Mouse (Mus musculus) B cell, adult 2 months (primary cell): ENCODE results near the gene Cap2.

Experiments used
- DNase-seq, 2 experiments: peaks; one replicate each; pipeline ENCODE4 v3.0.0; 2022

Gene Cap2

DNA sequence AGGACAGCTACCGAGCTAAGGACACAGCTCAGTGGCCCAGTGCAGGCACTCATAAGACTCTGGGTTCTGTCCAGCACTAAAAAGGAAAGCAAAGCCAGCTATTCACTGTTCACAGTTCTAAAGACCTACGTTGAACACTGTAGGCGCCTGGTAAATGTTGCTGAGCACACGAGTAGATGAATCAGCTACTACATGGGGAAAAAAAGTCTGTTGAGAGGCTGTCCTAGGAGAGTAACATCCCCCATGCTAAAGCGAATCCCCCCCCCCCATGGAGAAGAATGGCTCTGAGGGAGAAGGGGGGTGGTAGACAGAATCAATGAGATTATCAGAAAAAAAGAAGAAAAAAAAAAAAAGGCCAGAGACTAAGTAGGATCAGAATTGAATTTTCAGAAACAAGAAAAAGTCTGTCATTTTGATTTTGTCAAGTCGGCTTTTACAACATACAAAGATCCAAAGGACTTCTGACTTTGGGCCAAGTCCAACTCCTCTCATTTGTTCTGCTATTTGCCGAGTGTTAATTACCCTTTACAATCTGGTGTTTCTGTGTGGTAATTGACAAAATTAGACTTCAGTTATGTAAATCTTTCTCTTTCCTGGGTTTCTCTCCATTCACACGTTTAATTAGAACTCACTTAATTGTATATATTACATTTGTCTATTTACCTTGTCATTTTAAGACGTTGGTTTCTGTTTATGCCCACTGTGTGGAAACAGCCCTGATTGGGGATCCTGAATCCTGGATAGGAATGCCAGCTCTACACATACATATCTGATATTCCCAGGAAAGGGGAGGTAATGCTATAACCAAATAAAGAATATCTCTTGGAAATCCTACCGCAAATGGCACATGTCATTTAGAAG, 139.2 kb downstream of the Cap2 start:
- DNase-seq = no peak

DNA sequence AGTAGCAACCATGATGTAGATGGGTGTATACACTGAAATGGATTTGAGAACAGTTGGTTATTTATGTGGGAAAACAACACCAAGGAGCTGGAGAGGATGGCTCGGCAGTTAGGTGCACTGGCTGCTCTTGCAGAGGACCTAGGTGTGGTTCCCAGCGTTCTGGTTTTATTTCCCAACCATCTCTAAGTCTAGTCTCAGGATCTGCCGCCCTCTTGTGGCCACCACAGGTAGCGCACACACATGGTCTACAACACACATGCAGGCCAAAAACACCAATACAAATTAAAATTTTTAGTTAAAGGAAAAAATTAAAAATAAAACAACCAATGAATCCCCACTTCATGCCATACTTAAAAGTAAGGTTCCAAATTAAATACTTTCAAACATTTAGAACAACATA, 140.7 kb downstream of the Cap2 start:
- DNase-seq = peak; percentile 45 to 50

DNA sequence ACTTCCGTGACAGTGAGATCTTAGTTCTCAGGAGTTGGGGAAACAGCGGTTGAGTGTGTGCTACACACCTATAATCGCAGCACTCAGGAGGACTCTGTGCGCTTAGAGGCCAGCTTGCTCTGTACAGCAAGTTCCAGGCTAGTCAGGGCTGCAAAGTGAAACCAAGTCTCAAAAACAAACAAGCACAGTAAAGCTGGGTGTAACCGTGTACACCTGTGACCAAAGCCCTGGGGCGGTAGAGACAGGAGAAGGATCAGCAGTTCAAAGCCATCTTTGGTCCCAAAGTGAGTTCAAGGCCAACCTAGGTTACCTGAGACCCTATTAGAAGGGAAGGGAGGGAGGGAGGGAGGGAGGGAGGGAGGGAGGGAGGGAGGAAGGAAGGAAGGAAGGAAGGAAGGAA, 142.5 kb downstream of the Cap2 start:
- no peak for DNase-seq

DNA sequence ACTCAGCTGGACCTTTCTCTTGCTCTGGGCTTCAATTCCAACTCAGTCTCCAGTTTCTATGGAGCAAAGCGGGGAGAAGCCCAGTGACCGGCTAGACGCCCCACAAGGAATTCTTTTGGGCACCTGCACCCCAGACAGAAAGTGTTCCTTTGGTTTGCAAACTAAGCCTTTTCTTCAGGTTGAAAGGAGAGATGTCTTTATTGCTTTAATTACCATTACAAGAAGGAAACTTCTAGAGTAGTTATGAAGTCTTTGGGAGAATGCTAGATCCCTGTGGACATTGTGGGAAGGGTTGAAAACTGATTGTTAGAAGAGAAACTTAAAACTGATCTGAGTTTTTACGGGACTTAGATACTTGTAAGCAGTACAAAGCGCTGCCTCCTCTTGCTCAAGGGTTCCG, 143.8 kb downstream of the Cap2 start:
- DNase-seq = no peak

DNA sequence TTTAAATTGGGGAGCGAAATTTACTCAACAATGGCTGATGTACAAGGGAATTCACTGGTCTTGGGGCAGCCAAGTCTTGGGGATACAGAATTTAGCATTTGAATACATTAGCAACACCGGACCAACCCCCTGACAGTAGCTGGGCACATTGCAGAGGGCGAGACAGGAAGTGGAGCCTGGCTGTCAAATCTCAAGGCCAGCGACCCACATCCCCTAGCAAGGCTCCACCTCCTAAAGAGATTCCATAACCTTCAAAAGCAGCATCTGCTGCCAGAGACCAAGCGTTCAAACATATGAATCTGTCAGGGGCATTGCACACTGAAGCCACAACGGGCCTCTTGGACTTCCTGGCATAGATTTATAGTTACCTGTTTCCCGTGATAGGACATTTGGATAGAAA, 150.2 kb downstream of the Cap2 start:
- DNase-seq = no peak

DNA sequence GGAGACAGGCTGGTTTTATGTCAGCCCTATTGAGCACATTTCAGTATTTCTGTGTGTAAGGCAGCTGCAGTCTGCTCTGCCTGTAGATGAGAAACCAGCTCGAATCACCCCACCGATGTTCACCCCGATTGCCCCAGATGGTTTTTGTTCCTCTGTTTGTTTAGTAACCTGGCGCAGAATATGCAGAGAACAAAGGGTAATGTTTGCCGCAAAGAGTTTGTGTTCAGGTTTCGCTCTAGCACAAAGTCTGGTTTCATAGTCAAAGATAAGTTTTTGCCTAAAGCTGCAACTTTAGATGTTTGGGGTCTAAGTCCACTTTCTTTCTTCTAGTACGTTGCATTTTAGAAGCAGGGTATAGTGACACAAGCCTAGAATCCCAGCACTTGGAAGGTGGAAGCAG, 151.0 kb downstream of the Cap2 start:
- no peak for DNase-seq

DNA sequence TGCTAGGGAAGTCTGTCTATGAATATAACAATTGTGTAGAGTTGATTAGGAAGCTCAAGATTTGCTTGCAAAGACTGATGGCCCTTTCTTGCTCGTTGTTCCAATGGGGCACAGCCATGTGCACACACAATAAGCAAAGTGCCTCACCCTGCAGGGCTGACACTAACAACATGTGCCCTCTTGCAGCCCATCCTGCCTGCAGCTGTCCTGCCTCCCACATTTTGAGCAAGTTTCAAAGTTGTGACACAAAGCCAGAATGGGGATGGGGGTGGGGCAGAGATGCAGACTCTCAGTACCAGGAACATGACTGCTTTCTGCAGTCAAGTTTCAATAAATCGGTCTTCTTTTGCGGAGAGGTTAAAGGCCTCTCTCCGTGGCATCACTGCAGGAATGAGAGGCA, 152.0 kb downstream of the Cap2 start:
- no peak for DNase-seq

DNA sequence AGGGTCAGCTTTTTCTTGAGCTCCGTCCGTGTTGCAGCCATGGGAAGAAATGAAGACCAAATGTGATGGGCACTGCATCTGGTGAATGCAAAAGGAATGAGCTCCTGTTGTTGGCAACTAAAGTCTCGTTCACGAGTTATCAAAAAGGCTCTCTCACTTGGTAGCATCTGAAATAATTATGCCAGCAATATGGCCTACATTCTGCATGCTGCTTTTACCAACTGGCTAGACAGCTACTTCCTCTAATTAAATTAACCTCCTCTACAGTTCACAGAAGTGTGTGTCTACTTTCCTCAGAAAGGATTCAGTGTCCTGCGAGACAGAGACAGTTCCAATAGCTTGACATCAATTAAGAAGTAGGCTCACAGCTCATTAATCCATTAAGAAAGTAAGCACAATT, 152.9 kb downstream of the Cap2 start:
- DNase-seq = no peak

DNA sequence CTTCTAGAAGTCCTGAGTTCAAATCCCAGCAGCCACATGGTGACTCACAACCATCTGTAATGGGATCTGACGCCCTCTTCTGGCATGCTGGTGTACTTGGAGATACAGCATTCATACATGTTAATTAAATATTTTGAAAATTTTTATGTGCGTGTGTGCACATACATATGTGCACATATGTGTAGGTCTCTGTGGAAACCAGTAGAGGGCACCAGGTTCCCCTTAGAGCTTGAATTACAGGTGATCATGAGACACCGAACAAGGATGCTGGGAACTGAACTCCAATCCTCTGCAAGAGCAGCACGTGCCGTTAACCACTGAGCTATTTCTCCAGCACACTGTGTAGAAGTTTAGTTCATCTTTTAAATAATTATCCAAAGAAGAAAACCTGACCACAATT, 157.6 kb downstream of the Cap2 start:
- DNase-seq = no peak

DNA sequence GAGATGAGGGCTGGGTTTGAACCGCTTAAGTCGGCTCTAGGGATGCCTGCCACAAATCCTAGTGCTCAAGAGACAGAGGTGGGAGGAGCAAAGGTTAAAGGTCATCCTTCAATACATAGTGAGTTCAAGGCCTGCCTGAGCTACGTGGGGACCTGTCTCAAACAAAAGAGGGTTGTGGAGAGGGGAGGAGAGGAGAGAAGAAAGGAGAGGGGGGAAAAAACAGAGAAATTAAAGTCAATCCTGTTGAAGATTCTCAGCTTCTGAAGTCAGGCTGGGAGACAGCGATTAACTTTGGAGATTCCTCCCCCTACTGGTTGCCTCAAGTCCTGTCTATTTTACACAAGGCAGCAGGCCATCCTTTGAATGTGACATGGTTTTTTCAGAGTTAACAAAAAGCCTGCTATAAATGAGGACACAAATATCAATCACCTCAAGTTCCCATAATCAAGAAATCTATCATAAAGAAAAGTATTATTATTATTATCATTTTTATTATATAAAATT, 161.9 kb downstream of the Cap2 start:
- peak; percentile 25 to 46 for DNase-seq

DNA sequence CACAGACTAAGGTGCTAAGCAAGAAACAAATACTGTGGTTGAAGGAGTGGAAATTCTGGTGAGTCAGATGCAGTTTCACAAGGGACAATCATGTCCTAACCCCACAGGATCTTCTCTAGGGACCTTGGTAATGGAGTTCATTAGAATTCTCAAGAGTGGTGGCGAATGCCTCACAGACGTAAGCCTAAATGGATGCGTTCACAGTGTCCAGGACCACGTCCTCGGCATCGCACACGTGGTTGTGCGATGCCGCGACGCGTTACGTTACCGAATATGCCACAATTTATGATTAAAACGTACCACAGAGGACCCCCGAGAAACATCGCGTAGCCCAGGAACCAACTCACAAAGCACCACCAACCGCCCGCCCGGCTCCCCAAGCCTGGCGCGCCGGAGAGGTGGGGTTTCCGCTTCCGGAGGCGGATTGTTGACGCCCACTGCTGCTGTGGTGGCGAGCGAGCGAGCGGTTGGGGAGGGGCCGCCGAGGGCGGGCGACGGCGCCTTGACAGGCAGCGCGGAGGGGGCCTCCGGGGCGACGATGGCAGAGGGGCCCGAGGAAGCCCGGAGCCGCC, 167.5 kb downstream of the Cap2 start, which contains the start of gene Fam8a1:
Gene Fam8a1 (plus strand): TSS at position 475 of the 572 bp plus-strand sequence.
- peak; percentile 96 to 98 for DNase-seq

DNA sequence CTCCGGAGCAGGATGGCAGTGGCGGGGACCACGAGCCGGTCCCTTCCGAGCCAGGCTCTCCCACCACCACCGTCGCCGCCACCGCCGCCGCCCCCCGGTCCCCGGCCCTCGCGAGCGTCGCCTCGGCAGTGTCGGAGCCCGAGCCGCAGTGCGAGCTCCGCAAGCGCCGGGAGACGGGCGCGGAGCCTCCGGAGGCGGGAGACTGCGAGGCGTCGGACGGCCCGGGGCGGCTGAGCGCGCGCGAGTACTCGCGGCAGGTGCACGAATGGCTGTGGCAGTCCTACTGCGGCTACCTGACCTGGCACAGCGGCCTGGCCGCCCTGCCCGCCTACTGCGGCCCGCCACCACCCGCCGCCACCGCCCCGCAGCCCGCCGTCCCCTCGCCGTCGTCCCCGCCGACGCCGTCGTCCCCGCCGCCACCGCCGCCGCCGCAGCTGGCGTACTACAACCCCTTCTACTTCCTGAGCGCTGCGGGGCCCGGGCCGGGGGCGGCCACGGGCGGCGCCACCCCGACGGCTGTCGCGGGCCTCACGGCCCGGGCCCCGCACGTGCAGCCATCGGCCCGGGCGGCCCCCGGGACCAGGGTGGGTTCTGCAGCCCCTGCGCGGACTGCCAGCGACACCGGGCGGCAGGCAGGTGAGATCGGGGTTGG, 168.1 kb downstream of the Cap2 start:
- DNase-seq = peak; percentile 35 to 44

DNA sequence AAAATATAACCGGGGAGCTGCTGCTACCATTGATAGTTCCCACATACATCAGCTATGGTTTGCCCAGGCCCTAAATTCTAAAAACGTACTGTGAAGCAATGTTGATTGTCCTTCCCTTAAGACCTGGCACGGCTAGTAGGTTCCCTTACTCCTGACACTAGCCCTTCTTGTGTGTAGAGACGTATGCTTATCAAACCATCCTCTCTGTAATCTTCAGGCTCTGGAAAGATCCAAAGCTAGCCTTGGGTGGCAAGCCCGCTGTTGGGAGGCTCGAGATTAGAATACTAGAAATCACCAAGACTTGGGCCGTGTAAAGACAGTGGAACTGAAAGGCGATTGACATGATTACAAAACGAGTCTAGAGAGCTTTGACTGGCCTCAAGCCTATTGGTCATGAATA, 168.9 kb downstream of the Cap2 start:
- peak in 1 of 2 experiments; percentile 7 for DNase-seq

DNA sequence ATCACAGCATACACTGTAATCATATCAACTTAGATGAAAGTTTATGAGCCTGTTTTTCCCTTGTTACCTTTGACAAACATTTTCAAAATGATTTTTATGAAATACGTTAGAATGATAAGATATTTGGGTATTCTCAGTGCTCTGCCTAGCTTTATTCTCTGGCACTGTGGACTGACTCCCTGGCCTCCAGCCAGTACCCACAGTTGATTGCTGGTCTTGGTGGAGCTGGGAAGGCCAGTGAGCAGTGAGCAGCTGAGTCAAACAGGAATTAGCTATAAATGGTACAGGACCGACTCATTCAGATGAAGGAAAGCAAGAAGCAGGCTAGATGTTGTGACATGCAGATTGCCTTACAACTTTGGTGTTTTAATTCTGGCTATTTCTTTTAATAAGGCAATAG, 173.0 kb downstream of the Cap2 start:
- DNase-seq = no peak

DNA sequence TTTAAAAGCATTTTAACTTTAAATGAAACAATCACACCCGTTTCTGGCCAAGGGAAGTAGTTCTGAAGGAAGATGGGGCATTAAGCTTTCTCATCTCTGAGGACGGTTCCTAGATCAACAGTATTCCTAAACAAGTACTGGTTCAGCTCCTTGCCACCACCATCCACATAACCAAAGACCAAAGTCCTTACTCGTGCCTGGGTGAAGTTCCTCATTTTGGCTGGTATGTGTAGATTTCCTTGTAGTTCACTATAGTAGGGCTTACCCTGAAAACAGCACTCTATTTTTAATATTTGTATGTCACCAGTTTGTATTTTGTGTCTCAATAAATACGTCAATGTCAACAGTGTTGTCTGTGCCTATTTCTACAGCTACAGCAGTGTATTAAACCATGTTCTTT, 176.1 kb downstream of the Cap2 start:
- no peak for DNase-seq

DNA sequence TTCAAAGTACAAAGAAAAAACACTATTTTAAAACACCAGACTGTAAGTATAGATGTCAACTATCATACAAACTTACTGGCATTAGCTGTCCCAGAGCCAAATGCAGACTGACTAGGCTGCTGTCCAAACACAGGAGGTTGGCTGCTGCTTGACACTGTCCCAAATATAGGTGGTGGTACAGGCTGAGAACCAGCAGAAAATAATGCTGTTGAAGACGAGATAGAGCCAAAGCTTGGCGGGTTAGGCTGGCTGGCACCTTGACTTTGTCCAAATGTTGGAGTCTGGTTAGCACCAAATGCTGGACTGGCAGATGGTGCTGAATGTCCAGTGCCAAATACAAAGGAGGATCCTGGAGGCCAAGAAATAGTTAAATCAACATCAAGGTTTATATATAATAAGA, 181.3 kb downstream of the Cap2 start:
- no peak for DNase-seq

DNA sequence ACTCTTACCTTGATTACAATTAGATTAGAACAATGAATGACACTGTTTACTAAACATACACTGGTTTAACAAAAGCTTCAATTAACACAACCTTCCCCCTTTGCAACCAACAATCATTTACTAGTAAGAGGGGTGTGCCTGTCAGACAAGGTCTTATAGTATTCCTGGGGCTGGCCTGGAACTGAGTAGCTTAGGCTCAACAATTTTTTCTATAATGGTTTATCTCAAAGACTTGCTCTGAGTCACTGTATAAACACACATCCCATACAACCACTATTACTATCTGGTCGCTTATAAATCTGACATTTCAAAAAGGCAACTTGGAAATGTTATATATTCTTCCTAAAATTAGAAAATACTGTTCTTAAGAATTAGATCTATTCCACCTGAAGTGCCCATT, 181.7 kb downstream of the Cap2 start:
- DNase-seq = no peak

DNA sequence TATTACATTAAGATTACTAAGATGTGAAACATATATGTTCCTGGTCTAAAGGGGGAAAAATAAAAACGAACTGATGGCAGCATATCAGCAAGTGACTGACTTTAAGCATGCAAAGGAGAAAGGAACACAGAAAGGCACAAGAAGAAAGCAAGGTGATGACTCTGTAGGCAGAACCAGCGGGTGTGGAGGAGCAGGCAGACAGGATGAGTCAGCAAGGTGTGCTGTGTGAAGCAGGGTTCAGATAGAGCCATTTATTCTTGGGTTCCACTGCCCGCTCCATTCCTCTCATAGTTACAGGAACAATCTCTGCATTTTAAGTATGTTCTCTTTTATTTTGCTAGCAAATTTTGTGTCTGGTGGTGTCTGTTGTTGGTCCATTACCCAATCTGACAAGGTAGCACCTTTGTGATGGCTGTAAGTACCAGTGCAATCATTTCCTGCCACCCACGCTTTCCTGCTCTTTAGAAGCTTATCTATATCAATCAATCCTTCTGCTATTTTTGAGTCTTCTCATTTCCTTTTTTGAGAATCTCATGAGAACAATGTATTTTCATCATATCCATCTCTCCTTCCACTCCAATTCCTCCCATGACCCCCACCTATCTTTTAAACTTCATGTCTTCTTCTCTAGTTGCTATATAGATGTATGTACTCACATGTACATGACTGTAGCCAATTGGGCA, 189.1 kb downstream of the Cap2 start:
- peak; percentile 29 to 35 for DNase-seq

DNA sequence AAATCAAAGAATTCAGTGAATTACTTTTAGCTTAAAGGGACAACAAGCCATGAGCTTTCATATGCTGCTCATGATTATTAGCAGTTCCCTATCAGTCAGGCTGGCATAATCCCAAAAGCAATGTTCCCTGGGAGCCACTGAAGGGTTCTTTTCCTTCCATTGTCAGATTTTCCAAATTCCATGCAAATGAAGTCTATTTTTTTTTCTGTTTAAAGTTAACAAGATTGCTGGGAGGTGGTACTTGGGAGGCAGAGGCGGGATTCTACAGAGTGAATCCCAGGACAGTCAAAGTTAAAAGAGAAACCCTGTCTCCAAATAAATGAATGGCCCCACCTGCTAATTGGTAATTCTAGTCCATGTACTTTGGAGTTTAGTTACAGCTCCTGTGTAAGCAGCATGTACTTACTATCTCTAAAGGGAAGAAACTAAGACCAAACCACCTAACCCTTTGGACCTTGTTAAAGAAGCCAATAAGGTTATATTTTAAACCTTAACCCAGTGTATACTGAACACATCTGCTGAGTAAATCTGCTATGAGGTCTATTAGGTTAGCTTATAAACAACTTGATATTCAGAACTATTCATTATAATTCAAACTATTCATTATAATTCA, 193.8 kb downstream of the Cap2 start:
- no peak for DNase-seq

DNA sequence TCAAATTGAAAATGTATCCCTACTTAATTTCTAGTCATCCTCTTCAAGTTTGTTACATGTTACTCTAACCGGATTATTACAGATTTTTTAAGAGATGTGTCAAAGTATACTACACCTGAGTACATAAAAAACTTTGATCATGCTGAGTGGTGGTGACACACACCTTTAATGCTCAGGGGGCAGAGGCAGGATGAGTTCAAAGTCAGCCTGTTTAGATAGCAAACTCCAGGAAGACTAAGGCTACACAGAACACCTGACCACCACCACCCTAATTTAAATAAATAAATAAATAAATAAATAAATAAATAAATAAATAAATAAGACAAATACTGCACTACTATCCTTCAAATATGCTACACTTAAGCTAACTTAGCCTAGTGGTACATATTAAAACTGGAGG, 194.3 kb downstream of the Cap2 start:
- no peak for DNase-seq

DNA sequence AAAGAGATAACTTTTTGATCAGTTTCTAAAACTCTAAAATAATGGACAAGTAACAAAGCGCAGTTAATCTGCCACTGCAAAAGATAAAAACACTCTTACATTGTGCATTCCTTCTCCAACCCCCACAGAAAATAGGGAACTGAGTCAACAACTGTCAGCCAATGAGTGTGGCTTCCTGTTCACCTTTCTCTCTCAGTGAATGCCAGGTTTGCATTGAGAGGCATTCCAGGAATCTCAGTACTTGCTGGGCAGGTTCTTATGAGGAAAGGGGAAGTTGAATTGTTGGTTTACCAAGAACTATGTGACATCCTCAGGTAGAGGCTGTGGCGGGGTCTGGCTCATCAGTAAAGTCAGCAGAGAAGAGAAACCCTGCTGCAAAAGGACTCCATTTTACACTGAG, 195.1 kb downstream of the Cap2 start:
- peak; percentile 28 to 32 for DNase-seq

DNA sequence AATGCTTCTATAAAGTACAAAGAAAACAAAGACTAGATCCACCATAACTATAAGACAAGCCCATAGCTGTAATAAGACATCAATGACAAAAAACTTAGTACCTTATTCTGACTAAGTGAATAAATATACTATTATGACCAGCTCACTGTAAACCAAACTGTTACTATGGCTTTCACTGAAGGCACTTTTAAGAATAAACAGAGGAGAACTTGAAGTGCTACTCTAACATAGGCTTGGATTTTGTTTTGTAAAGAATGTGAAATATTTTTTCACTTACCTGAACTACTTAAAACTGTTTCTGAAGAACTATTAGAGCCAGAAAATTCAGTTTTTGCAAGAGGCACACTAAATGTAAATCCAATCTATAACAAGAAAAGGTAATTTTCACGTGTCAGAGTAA, 197.7 kb downstream of the Cap2 start:
- DNase-seq = no peak
